Mouse (Mus musculus) E14TG2a.4 (cell line): ENCODE data around the gene Arhgef26.

Source experiments
- CTCF ChIP-seq: conservative IDR thresholded peaks from 2 replicates; pipeline ENCODE4 v1.5.1; 2014; ENCODE audit warnings: low read length
- NANOG ChIP-seq: IDR thresholded peaks from 2 replicates; pipeline ENCODE4 v1.6.1; 2014; ENCODE audit warnings: borderline replicate concordance, low read length, mixed read lengths
- POU5F1 ChIP-seq: IDR thresholded peaks from 2 replicates; pipeline ENCODE4 v1.6.1; 2014; ENCODE audit warnings: low read length, borderline replicate concordance

GRCm38 (mm10) chr3:62310493-62310892 is 27.7 kb upstream of the Arhgef26 start:
- TF ChIP-seq CTCF (no peak), NANOG (no peak), POU5F1 (no peak)
